Mouse (Mus musculus) liver, embryonic 12.5 days (tissue): ENCODE measurements around the gene Pnkp. TPM values are rescaled to one million over a fixed set of nuclear protein-coding genes. Genes with fewer than 3 reads are reported as not detected.

Experiments used
- ATAC-seq: fragments of 200-750 bp; cut with Nextera tagmentation; 2 replicates; pipeline ENCODE4 v1.8.0; 2017; ENCODE audit warnings: moderate number of reproducible peaks, mild to moderate bottlenecking, moderate library complexity
- H3K27ac ChIP-seq: fragments of 300-500 bp; sonication (generic); 2 replicates; pipeline ENCODE4 v1.5.1; 2016; ENCODE audit warnings: mild to moderate bottlenecking
- H3K27me3 ChIP-seq: fragments of 300-500 bp; sonication (generic); replicated peaks from 2 replicates; pipeline ENCODE4 v1.6.1; 2016; ENCODE audit warnings: mild to moderate bottlenecking, moderate library complexity
- H3K36me3 ChIP-seq: fragments of 300-500 bp; sonication (generic); 2 replicates; pipeline ENCODE4 v1.6.1; 2016; ENCODE audit warnings: mild to moderate bottlenecking, moderate library complexity
- H3K4me1 ChIP-seq: fragments of 300-500 bp; sonication (generic); 2 replicates; pipeline ENCODE4 v1.6.1; 2016
- H3K4me2 ChIP-seq: fragments of 300-500 bp; sonication (generic); 2 replicates; pipeline ENCODE4 v1.6.1; 2016; ENCODE audit warnings: mild to moderate bottlenecking, moderate library complexity
- H3K4me3 ChIP-seq: fragments of 300-500 bp; sonication (generic); 2 replicates; pipeline ENCODE4 v1.5.1; 2016; ENCODE audit warnings: mild to moderate bottlenecking, moderate library complexity
- H3K9ac ChIP-seq: fragments of 300-500 bp; sonication (generic); 2 replicates; pipeline ENCODE4 v1.6.1; 2016; ENCODE audit warnings: mild to moderate bottlenecking, moderate library complexity
- H3K9me3 ChIP-seq: fragments of 300-500 bp; sonication (generic); replicated peaks from 2 replicates; pipeline ENCODE4 v1.6.1; 2016; ENCODE audit warnings: mild to moderate bottlenecking, moderate library complexity
- WGBS: fragments of 180-500 bp; shearing (Covaris S2); methylation state at CpG from one replicate; pipeline ENCODE4 v1.1.7; 2016; ENCODE audit not compliant: insufficient replicate concordance; 5-methylcytosine and 5-hydroxymethylcytosine counted together
- polyA plus RNA-seq: library from polyadenylated mRNA; unstranded; fragments of >200 nt; fragmentation: Nextera tagmentation; extraction: Ambion mirVana; gene quantifications from 2 replicates; pipeline ENCODE4 v1.2.1, GENCODE M21; 2016

The Pnkp gene
- polyA plus RNA-seq, result 26.1 and 26.7 TPM in 2 replicates

- Histone ChIP-seq H3K27ac (peak within 1 kb of the TSS; percentile 97), H3K9ac (peak within 1 kb of the TSS; percentile 90), H3K36me3 (peaks cover 41% of the 10 kb centered on the region), H3K4me2 (peak within 1 kb of the TSS; percentile 89), H3K4me3 (peak within 1 kb of the TSS; percentile 86), H3K9me3 (no peaks in the 10 kb centered on the region), H3K27me3 (no peaks in the 10 kb centered on the region), H3K4me1 (peaks cover 76% of the 10 kb centered on the region)
- WGBS, result 1% methylated on average over 32 of the region's 32 CpGs
- ATAC-seq, result peak; percentile 23; the same call in 1 of the 2 replicates
Measured at GRCm38 (mm10) chr7:44857042-44857552, at the start of gene Pnkp. Gene Pnkp (plus strand): TSS chr7:44857139.

- 56% methylated on average over 2 of the region's 2 CpGs for WGBS
- no peak overlapping the region for H3K27ac ChIP-seq
- no peak overlapping the region for H3K4me3 ChIP-seq
- H3K27me3 ChIP-seq, result peaks cover 16% of the 10 kb centered on the region; the same call in 1 of the 2 replicates
- no peak overlapping the region for H3K4me2 ChIP-seq
- no peak overlapping the region for H3K9ac ChIP-seq
- H3K9me3 ChIP-seq, result no peaks in the 10 kb centered on the region
- peaks cover 9% of the 10 kb centered on the region; the same call in 1 of the 2 replicates for H3K4me1 ChIP-seq
- no peak for ATAC-seq
- H3K36me3 ChIP-seq, result peaks cover 23% of the 10 kb centered on the region
Measured at GRCm38 (mm10) chr7:44808927-44809326, 48.0 kb upstream of the Pnkp start.

- Histone ChIP-seq H3K4me3 (no peak overlapping the region), H3K27ac (no peak overlapping the region), H3K4me1 (peaks cover 14% of the 10 kb centered on the region), H3K4me2 (no peak overlapping the region), H3K9ac (no peak overlapping the region), H3K36me3 (peaks cover 28% of the 10 kb centered on the region), H3K9me3 (no peaks in the 10 kb centered on the region), H3K27me3 (peaks cover 16% of the 10 kb centered on the region; the same call in 1 of the 2 replicates)
- ATAC-seq, result no peak
- WGBS, result 66% methylated on average over 3 of the region's 3 CpGs
Measured at GRCm38 (mm10) chr7:44809466-44809865, 47.5 kb upstream of the Pnkp start.

- peaks cover 22% of the 10 kb centered on the region for H3K4me1 ChIP-seq
- H3K36me3 ChIP-seq, result peaks cover 34% of the 10 kb centered on the region
- ATAC-seq, result no peak
- H3K4me3 ChIP-seq, result no peak overlapping the region
- H3K27ac ChIP-seq, result no peak overlapping the region
- no peaks in the 10 kb centered on the region for H3K9me3 ChIP-seq
- no peak overlapping the region for H3K4me2 ChIP-seq
- no peak overlapping the region for H3K9ac ChIP-seq
- peaks cover 12% of the 10 kb centered on the region; the same call in 1 of the 2 replicates for H3K27me3 ChIP-seq
- WGBS, result 62% methylated on average over 4 of the region's 4 CpGs
Measured at GRCm38 (mm10) chr7:44810365-44810764, 46.6 kb upstream of the Pnkp start.

- ATAC-seq, result no peak
- WGBS, result 71% methylated on average over 7 of the region's 7 CpGs
- H3K36me3 ChIP-seq, result peaks cover 34% of the 10 kb centered on the region
- no peak overlapping the region for H3K27ac ChIP-seq
- no peak overlapping the region for H3K4me3 ChIP-seq
- no peak overlapping the region for H3K4me2 ChIP-seq
- H3K27me3 ChIP-seq, result peaks cover 11% of the 10 kb centered on the region; the same call in 1 of the 2 replicates
- H3K9ac ChIP-seq, result no peak overlapping the region
- H3K9me3 ChIP-seq, result no peaks in the 10 kb centered on the region
- peaks cover 24% of the 10 kb centered on the region for H3K4me1 ChIP-seq
Measured at GRCm38 (mm10) chr7:44810819-44811557, 46.0 kb upstream of the Pnkp start.

- H3K4me3 ChIP-seq, result no peak overlapping the region
- no peak overlapping the region for H3K4me2 ChIP-seq
- H3K27me3 ChIP-seq, result no peaks in the 10 kb centered on the region
- no peak overlapping the region for H3K9ac ChIP-seq
- 77% methylated on average over 20 of the region's 20 CpGs for WGBS
- H3K27ac ChIP-seq, result no peak overlapping the region
- ATAC-seq, result no peak
- no peaks in the 10 kb centered on the region for H3K9me3 ChIP-seq
- peaks cover 32% of the 10 kb centered on the region for H3K4me1 ChIP-seq
- peaks cover 34% of the 10 kb centered on the region for H3K36me3 ChIP-seq
Measured at GRCm38 (mm10) chr7:44812651-44813325, 44.2 kb upstream of the Pnkp start.

- Histone ChIP-seq H3K9ac (no peak overlapping the region), H3K36me3 (peaks cover 43% of the 10 kb centered on the region), H3K9me3 (no peaks in the 10 kb centered on the region), H3K4me3 (no peak overlapping the region), H3K4me2 (peak overlapping the region; percentile 88; the same call in 1 of the 2 replicates), H3K27me3 (no peaks in the 10 kb centered on the region), H3K27ac (no peak overlapping the region), H3K4me1 (peaks cover 44% of the 10 kb centered on the region)
- 70% methylated on average over 3 of the region's 3 CpGs for WGBS
- no peak for ATAC-seq
Measured at GRCm38 (mm10) chr7:44813985-44814384, 43.0 kb upstream of the Pnkp start.

- WGBS, result 80% methylated on average over 3 of the region's 4 CpGs
- H3K9me3 ChIP-seq, result no peaks in the 10 kb centered on the region
- ATAC-seq, result no peak
Measured at GRCm38 (mm10) chr7:44814423-44814822, 42.5 kb upstream of the Pnkp start.

GRCm38 (mm10) chr7:44814952-44815553 lies 41.9 kb upstream of the Pnkp start:
- WGBS, result 44% methylated on average over 14 of the region's 14 CpGs
- H3K4me1 ChIP-seq, result peaks cover 54% of the 10 kb centered on the region
- H3K9me3 ChIP-seq, result no peaks in the 10 kb centered on the region
- no peaks in the 10 kb centered on the region for H3K27me3 ChIP-seq
- H3K4me3 ChIP-seq, result peak overlapping the region; percentile 84
- peaks cover 52% of the 10 kb centered on the region for H3K36me3 ChIP-seq
- no peak for ATAC-seq
- H3K4me2 ChIP-seq, result peak overlapping the region; percentile 88
- peak overlapping the region; percentile 97 for H3K9ac ChIP-seq
- H3K27ac ChIP-seq, result peak overlapping the region; percentile 97

More at GRCm38 (mm10) chr7:44814423-44814822, 42.5 kb upstream of the Pnkp start:
- Histone ChIP-seq H3K4me3 (0 out of 2 replicates have a peak overlapping the region, but pooled peaks have one; percentile 84), H3K9ac (no peak overlapping the region), H3K36me3 (peaks cover 45% of the 10 kb centered on the region), H3K27me3 (no peaks in the 10 kb centered on the region), H3K4me1 (peaks cover 48% of the 10 kb centered on the region), H3K27ac (0 out of 2 replicates have a peak overlapping the region, but pooled peaks have one; percentile 97), H3K4me2 (peak overlapping the region; percentile 88)

GRCm38 (mm10) chr7:44815721-44816469 lies 41.0 kb upstream of the Pnkp start, which contains the start of the genes Nup62 and Il4i1:
Gene Nup62 (plus strand): TSS chr7:44816088.
Gene Il4i1 (plus strand): TSS chr7:44816387.
- H3K4me2 ChIP-seq, result peak within 1 kb of the TSS; percentile 88
- H3K27ac ChIP-seq, result peak within 1 kb of the TSS; percentile 97
- no peaks in the 10 kb centered on the region for H3K9me3 ChIP-seq
- WGBS, result 0% methylated on average over 62 of the region's 62 CpGs
- H3K4me3 ChIP-seq, result peak within 1 kb of the TSS; percentile 84
- ATAC-seq, result peak; percentile 89
- peaks cover 51% of the 10 kb centered on the region for H3K36me3 ChIP-seq
- H3K27me3 ChIP-seq, result no peaks in the 10 kb centered on the region
- H3K4me1 ChIP-seq, result peaks cover 63% of the 10 kb centered on the region
- H3K9ac ChIP-seq, result peak within 1 kb of the TSS; percentile 97

- H3K27ac ChIP-seq, result peak within 1 kb of the TSS; percentile 97
- peak; percentile 12; the same call in 1 of the 2 replicates for ATAC-seq
- peaks cover 65% of the 10 kb centered on the region for H3K4me1 ChIP-seq
- no peaks in the 10 kb centered on the region for H3K9me3 ChIP-seq
- H3K9ac ChIP-seq, result peak within 1 kb of the TSS; percentile 97
- H3K4me2 ChIP-seq, result peak within 1 kb of the TSS; percentile 88
- H3K36me3 ChIP-seq, result peaks cover 47% of the 10 kb centered on the region
- under 1% methylated on average over 49 of the region's 57 CpGs for WGBS
- no peaks in the 10 kb centered on the region for H3K27me3 ChIP-seq
- peak within 1 kb of the TSS; percentile 84 for H3K4me3 ChIP-seq
Measured at GRCm38 (mm10) chr7:44816470-44817021, 40.4 kb upstream of the Pnkp start, which contains the start of gene Atf5. Gene Atf5 (minus strand): TSS chr7:44816658.
